In genomic region chr2:32680051-32680451, GRCm38 (mm10) we compare ENCODE assay signal across 8 mouse cellular contexts. TPM values are rescaled to one million over a fixed set of nuclear protein-coding genes. Genes with fewer than 3 reads are reported as not detected.
DNase-seq lines count a peak whose midpoint lies in the region; ATAC-seq and TF ChIP-seq lines count a peak whose summit lies in the region.

No protein-coding gene starts in this region.

- no peak for ATAC-seq in liver, postnatal 0 days
- no peak for ATAC-seq in liver, embryonic 11.5 days (replicated peaks; ENCODE audit: low FRiP score)
- no peak for ATAC-seq in midbrain, embryonic 14.5 days (ENCODE audit: low FRiP score, low TSS enrichment)

- H3K27me3 ChIP-seq in liver, postnatal 0 days (ENCODE audit: insufficient read depth, low read length): no peaks in the 10 kb centered on the region
- no peaks in the 10 kb centered on the region for H3K27me3 ChIP-seq in liver, embryonic 11.5 days (replicated peaks; ENCODE audit: control insufficient read depth, insufficient read depth, low read length)
- H3K27me3 ChIP-seq in heart, embryonic 10.5 days (ENCODE audit: insufficient read depth, poor library complexity, severe bottlenecking): no peaks in the 10 kb centered on the region
- H3K27me3 ChIP-seq in limb, embryonic 10.5 days (ENCODE audit: low read depth, poor library complexity, severe bottlenecking): no peaks in the 10 kb centered on the region
- H3K27me3 ChIP-seq in midbrain, embryonic 14.5 days (ENCODE audit: control insufficient read depth, insufficient read depth, low read length): no peaks in the 10 kb centered on the region

- H3K9ac ChIP-seq in liver, postnatal 0 days (replicated peaks): no peak overlapping the region
- H3K9ac ChIP-seq in liver, embryonic 11.5 days (ENCODE audit: low read depth, low read length): no peak overlapping the region
- H3K9ac ChIP-seq in midbrain, embryonic 14.5 days (replicated peaks; ENCODE audit: low read length): no peak overlapping the region

- H3K36me3 ChIP-seq in liver, postnatal 0 days (replicated peaks; ENCODE audit: insufficient read depth, low read length): peaks cover 25% of the 10 kb centered on the region
- peaks cover 38% of the 10 kb centered on the region for H3K36me3 ChIP-seq in liver, embryonic 11.5 days (ENCODE audit: control insufficient read depth, insufficient read depth, low read length)
- H3K36me3 ChIP-seq in heart, embryonic 10.5 days: peaks cover 68% of the 10 kb centered on the region
- peaks cover 51% of the 10 kb centered on the region for H3K36me3 ChIP-seq in limb, embryonic 10.5 days
- peaks cover 28% of the 10 kb centered on the region for H3K36me3 ChIP-seq in midbrain, embryonic 14.5 days (ENCODE audit: control insufficient read depth, insufficient read depth, low read length)

- DNase-seq in liver, postnatal 0 days: no peak
- DNase-seq in liver, embryonic 11.5 days (ENCODE audit: low spot score): no peak
- peak; percentile 74 for DNase-seq in adrenal gland, postnatal 10 days
- no peak for DNase-seq in heart, embryonic 10.5 days (ENCODE audit: low spot score)
- DNase-seq in limb, embryonic 10.5 days (ENCODE audit: low spot score): no peak
- DNase-seq in cerebellum, adult 9-10 months: no peak
- DNase-seq in layer of hippocampus, postnatal 25 days (ENCODE audit: extremely low spot score in 1 of 2, low spot score in 1 of 2): no peak
- DNase-seq in midbrain, embryonic 14.5 days: no peak

- H3K4me1 ChIP-seq in liver, postnatal 0 days (ENCODE audit: insufficient read depth): no peaks in the 10 kb centered on the region
- 0 out of 2 replicates have a peak, but pooled peaks cover 2% of the 10 kb centered on the region for H3K4me1 ChIP-seq in liver, embryonic 11.5 days (replicated peaks; ENCODE audit: control insufficient read depth, insufficient read depth, low read length)
- H3K4me1 ChIP-seq in heart, embryonic 10.5 days: peaks cover 31% of the 10 kb centered on the region
- H3K4me1 ChIP-seq in limb, embryonic 10.5 days: peaks cover 25% of the 10 kb centered on the region
- H3K4me1 ChIP-seq in midbrain, embryonic 14.5 days (ENCODE audit: control insufficient read depth, insufficient read depth, low read length): no peaks in the 10 kb centered on the region

- H3K9me3 ChIP-seq in liver, postnatal 0 days (ENCODE audit: low read length): no peaks in the 10 kb centered on the region
- no peaks in the 10 kb centered on the region for H3K9me3 ChIP-seq in liver, embryonic 11.5 days (ENCODE audit: control insufficient read depth, low read length)
- no peaks in the 10 kb centered on the region for H3K9me3 ChIP-seq in heart, embryonic 10.5 days
- H3K9me3 ChIP-seq in limb, embryonic 10.5 days (replicated peaks): no peaks in the 10 kb centered on the region
- no peaks in the 10 kb centered on the region for H3K9me3 ChIP-seq in midbrain, embryonic 14.5 days (ENCODE audit: control insufficient read depth, low read length)

- WGBS in liver, postnatal 0 days (ENCODE audit: insufficient replicate concordance): 64% methylated on average over 7 of the region's 7 CpGs
- WGBS in liver, embryonic 11.5 days: 65% methylated on average over 7 of the region's 7 CpGs
- WGBS in heart, embryonic 10.5 days: 29% methylated on average over 7 of the region's 7 CpGs
- 50% methylated on average over 7 of the region's 7 CpGs for WGBS in limb, embryonic 10.5 days
- 61% methylated on average over 7 of the region's 7 CpGs for WGBS in midbrain, embryonic 14.5 days

- no peak overlapping the region for H3K4me2 ChIP-seq in liver, postnatal 0 days (ENCODE audit: low read depth, low read length)
- H3K4me2 ChIP-seq in liver, embryonic 11.5 days: no peak overlapping the region
- no peak overlapping the region for H3K4me2 ChIP-seq in midbrain, embryonic 14.5 days (ENCODE audit: low read length)

- H3K4me3 ChIP-seq in liver, postnatal 0 days (ENCODE audit: low read depth, low read length): no peak overlapping the region
- no peak overlapping the region for H3K4me3 ChIP-seq in liver, embryonic 11.5 days (ENCODE audit: low read depth, low read length)
- H3K4me3 ChIP-seq in heart, embryonic 10.5 days: peak overlapping the region; percentile 4; the same call in 1 of the 2 replicates
- H3K4me3 ChIP-seq in limb, embryonic 10.5 days: no peak overlapping the region
- no peak overlapping the region for H3K4me3 ChIP-seq in midbrain, embryonic 14.5 days (replicated peaks; ENCODE audit: low read depth, low read length)

- H3K27ac ChIP-seq in liver, postnatal 0 days (ENCODE audit: low read depth): 0 out of 2 replicates have a peak overlapping the region, but pooled peaks have one; percentile 5
- no peak overlapping the region for H3K27ac ChIP-seq in liver, embryonic 11.5 days (ENCODE audit: low read depth, low read length)
- peak overlapping the region; percentile 80 for H3K27ac ChIP-seq in heart, embryonic 10.5 days
- H3K27ac ChIP-seq in limb, embryonic 10.5 days: peak overlapping the region; percentile 71
- no peak overlapping the region for H3K27ac ChIP-seq in midbrain, embryonic 14.5 days (replicated peaks; ENCODE audit: low read depth, low read length)

- no peak for TF ChIP-seq CTCF in liver, postnatal 0 days (IDR thresholded peaks at IDR 0.05; ENCODE audit: low read depth)

- no peak for TF ChIP-seq EP300 in liver, postnatal 0 days (IDR thresholded peaks at IDR 0.05; ENCODE audit: low read depth)

RNA-seq across cellular contexts. Expression of gene Fpgs, which starts 23.9 kb away (rescaled TPM):
- polyA plus RNA-seq in liver, postnatal 0 days (2015; fragmentation: Nextera tagmentation; extraction: Ambion mirVana): 85.3 and 95.9 TPM in 2 replicates
- 46.2 and 47.1 TPM in 2 replicates for polyA plus RNA-seq in liver, embryonic 11.5 days (2014; fragmentation: Nextera tagmentation; extraction: Ambion mirVana)
- 10 to 100 TPM; 27.1 to 37.6 TPM for total RNA-seq in adrenal gland, postnatal 10 days (2021)
- polyA plus RNA-seq in heart, embryonic 10.5 days (2016; fragmentation: Nextera tagmentation; extraction: Ambion mirVana): 24.7 and 34.8 TPM in 2 replicates
- polyA plus RNA-seq in limb, embryonic 10.5 days (2016; fragmentation: Nextera tagmentation; extraction: Ambion mirVana): 31.6 and 35.4 TPM in 2 replicates
- 10 to 100 TPM in 1 of 2 experiments, 1 to 10 TPM in 1; 8.4 to 10.7 TPM for total RNA-seq in layer of hippocampus, postnatal 25 days (2021)
- polyA plus RNA-seq in midbrain, embryonic 14.5 days (2014; fragmentation: Nextera tagmentation; extraction: Ambion mirVana): 15.3 and 15.6 TPM in 2 replicates

RNA-seq across cellular contexts. Expression of gene Cdk9, which starts 32.8 kb away (rescaled TPM):
- 49.5 and 53.7 TPM in 2 replicates for polyA plus RNA-seq in liver, postnatal 0 days (2015; fragmentation: Nextera tagmentation; extraction: Ambion mirVana)
- polyA plus RNA-seq in liver, embryonic 11.5 days (2014; fragmentation: Nextera tagmentation; extraction: Ambion mirVana): 83.4 and 84.5 TPM in 2 replicates
- 10 to 100 TPM; 65.5 to 70.9 TPM for total RNA-seq in adrenal gland, postnatal 10 days (2021)
- 89.1 and 115 TPM in 2 replicates for polyA plus RNA-seq in heart, embryonic 10.5 days (2016; fragmentation: Nextera tagmentation; extraction: Ambion mirVana)
- 156 and 160 TPM in 2 replicates for polyA plus RNA-seq in limb, embryonic 10.5 days (2016; fragmentation: Nextera tagmentation; extraction: Ambion mirVana)
- 100 to 1,000 TPM in 1 of 2 experiments, 10 to 100 TPM in 1; 96.0 to 106 TPM for total RNA-seq in layer of hippocampus, postnatal 25 days (2021)
- polyA plus RNA-seq in midbrain, embryonic 14.5 days (2014; fragmentation: Nextera tagmentation; extraction: Ambion mirVana): 61.4 and 76.5 TPM in 2 replicates

RNA-seq across cellular contexts. Expression of gene Eng, which starts 33.7 kb away (rescaled TPM):
- polyA plus RNA-seq in liver, postnatal 0 days (2015; fragmentation: Nextera tagmentation; extraction: Ambion mirVana): 29.9 and 30.2 TPM in 2 replicates
- polyA plus RNA-seq in liver, embryonic 11.5 days (2014; fragmentation: Nextera tagmentation; extraction: Ambion mirVana): 39.2 and 40.1 TPM in 2 replicates
- total RNA-seq in adrenal gland, postnatal 10 days (2021): 10 to 100 TPM; 97.9 to 99.9 TPM
- polyA plus RNA-seq in heart, embryonic 10.5 days (2016; fragmentation: Nextera tagmentation; extraction: Ambion mirVana): 87.1 and 149 TPM in 2 replicates
- 27.9 and 28.5 TPM in 2 replicates for polyA plus RNA-seq in limb, embryonic 10.5 days (2016; fragmentation: Nextera tagmentation; extraction: Ambion mirVana)
- 10 to 100 TPM; 17.4 to 24.2 TPM for total RNA-seq in layer of hippocampus, postnatal 25 days (2021)
- 13.5 and 23.8 TPM in 2 replicates for polyA plus RNA-seq in midbrain, embryonic 14.5 days (2014; fragmentation: Nextera tagmentation; extraction: Ambion mirVana)

RNA-seq across cellular contexts. Expression of gene Sh2d3c, which starts 40.8 kb away (rescaled TPM):
- polyA plus RNA-seq in liver, postnatal 0 days (2015; fragmentation: Nextera tagmentation; extraction: Ambion mirVana): 7.6 and 8.3 TPM in 2 replicates
- polyA plus RNA-seq in liver, embryonic 11.5 days (2014; fragmentation: Nextera tagmentation; extraction: Ambion mirVana): 13.4 and 14.2 TPM in 2 replicates
- total RNA-seq in adrenal gland, postnatal 10 days (2021): 10 to 100 TPM; 28.9 to 35.4 TPM
- polyA plus RNA-seq in heart, embryonic 10.5 days (2016; fragmentation: Nextera tagmentation; extraction: Ambion mirVana): 34.8 and 35.4 TPM in 2 replicates
- polyA plus RNA-seq in limb, embryonic 10.5 days (2016; fragmentation: Nextera tagmentation; extraction: Ambion mirVana): 16.2 and 20.9 TPM in 2 replicates
- 10 to 100 TPM; 22.8 to 23.9 TPM for total RNA-seq in layer of hippocampus, postnatal 25 days (2021)
- 45.8 and 45.9 TPM in 2 replicates for polyA plus RNA-seq in midbrain, embryonic 14.5 days (2014; fragmentation: Nextera tagmentation; extraction: Ambion mirVana)

RNA-seq across cellular contexts. Expression of gene Ak1, which starts 58.5 kb away (rescaled TPM):
- polyA plus RNA-seq in liver, postnatal 0 days (2015; fragmentation: Nextera tagmentation; extraction: Ambion mirVana): 1.3 and 5.9 TPM in 2 replicates
- polyA plus RNA-seq in liver, embryonic 11.5 days (2014; fragmentation: Nextera tagmentation; extraction: Ambion mirVana): 6.7 and 8.3 TPM in 2 replicates
- total RNA-seq in adrenal gland, postnatal 10 days (2021): 100 to 1,000 TPM in 1 of 2 experiments, 10 to 100 TPM in 1; 71.5 to 143 TPM
- polyA plus RNA-seq in heart, embryonic 10.5 days (2016; fragmentation: Nextera tagmentation; extraction: Ambion mirVana): 179 and 305 TPM in 2 replicates
- polyA plus RNA-seq in limb, embryonic 10.5 days (2016; fragmentation: Nextera tagmentation; extraction: Ambion mirVana): 21.6 and 35.7 TPM in 2 replicates
- 100 to 1,000 TPM; 127 to 140 TPM for total RNA-seq in layer of hippocampus, postnatal 25 days (2021)
- 69.2 and 76.2 TPM in 2 replicates for polyA plus RNA-seq in midbrain, embryonic 14.5 days (2014; fragmentation: Nextera tagmentation; extraction: Ambion mirVana)

Comparison
In these comparisons a context has a peak if more than half of its experiments do, and no peak if none do; other contexts are left out.
1. H3K27ac ChIP-seq: peak in liver, postnatal 0 days (single experiment), heart, embryonic 10.5 days (single experiment) and limb, embryonic 10.5 days (single experiment); none in liver, embryonic 11.5 days (single experiment) and midbrain, embryonic 14.5 days (single experiment).